Mouse (Mus musculus) cerebellum, adult (tissue): ENCODE results near the gene Ciz1.
"Not testable (repeated sequence)": the region's sequence is repeated elsewhere in the genome, so short reads cannot be mapped to it uniquely, and the experiment has no call there.

Source experiments
- ATAC-seq: cut with Nextera tagmentation; 2 replicates; pipeline ENCODE4 v1.9.2; 2017; ENCODE audit warnings: mild to moderate bottlenecking, moderate library complexity, mixed read lengths; ENCODE audit not compliant: insufficient number of reproducible peaks, low FRiP score, low TSS enrichment

The Ciz1 gene

DNA sequence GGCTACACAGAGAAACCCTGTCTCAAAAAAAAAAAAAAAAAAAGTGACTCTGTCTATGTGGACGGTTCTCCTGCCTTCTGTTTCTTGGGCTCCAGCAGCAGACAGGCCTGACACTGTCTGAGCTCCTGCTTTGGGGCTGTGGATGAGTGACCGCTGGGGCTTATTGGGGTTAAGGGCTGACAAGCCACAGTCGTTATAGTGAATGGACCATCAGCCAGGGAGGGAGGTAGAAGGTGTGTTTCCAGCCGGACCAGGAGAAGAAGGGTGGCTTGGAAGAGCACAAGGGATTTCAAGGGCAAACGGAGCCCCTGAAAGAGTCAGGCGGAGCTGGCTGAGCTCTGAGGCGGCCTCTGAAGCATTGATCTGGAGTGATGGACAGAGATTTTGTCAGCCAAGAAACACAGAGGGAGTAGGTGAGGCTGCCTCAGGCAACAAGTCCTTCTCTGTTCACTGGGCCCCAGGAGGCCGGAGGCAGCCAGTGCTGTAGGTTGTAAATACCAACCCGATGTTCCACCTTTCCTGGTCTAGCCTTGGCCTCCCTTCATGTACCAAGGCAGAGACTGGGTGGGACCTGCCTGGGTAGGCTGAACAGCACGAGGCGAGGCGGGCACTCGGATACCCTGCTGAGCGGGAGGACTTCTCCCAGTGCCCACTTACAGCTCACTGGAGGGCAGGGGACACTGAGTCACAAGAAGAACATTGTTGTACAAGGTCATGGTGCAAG lies 7.4 kb upstream of the Ciz1 start:
- ATAC-seq, result no peak

DNA sequence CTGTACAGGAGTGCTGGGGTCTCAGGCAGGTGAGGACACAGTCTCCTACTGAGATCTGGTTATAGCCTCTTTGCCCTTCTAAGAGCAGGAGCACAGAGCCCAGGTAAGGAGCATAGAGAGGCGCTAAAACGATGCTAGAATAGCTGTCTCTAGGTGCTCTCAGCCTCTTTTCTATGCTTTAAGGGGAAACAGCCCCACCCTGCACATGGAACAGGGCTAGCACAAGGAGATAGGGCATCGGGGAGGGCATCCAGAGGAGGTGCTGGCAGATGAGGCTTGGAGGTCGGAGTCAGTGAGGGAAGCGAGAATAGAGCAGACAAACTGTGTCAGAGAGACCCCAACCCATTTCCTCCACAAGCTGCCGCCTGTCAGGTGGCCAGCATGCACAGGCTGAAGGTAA lies 5.1 kb upstream of the Ciz1 start:
- ATAC-seq, result no peak

DNA sequence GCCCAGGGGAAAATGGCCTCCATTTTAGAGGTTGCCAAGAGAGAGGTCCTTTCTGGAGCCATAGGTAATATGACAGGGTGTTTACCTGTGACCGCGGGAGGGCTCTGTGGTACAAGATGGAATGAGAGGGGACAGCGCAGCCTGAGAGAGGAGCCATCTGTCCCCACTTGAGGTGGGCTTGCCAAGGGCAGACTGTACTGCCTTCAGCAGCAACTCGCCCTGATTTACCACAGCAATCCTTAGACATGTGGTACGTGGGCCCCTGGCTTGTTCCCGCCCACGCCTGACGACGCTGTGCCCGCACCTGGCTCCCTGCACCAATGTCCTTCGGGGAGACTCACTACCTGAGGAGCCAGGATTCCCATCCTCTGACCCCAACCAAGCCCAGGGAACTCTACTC lies 3.8 kb upstream of the Ciz1 start:
- no peak for ATAC-seq

DNA sequence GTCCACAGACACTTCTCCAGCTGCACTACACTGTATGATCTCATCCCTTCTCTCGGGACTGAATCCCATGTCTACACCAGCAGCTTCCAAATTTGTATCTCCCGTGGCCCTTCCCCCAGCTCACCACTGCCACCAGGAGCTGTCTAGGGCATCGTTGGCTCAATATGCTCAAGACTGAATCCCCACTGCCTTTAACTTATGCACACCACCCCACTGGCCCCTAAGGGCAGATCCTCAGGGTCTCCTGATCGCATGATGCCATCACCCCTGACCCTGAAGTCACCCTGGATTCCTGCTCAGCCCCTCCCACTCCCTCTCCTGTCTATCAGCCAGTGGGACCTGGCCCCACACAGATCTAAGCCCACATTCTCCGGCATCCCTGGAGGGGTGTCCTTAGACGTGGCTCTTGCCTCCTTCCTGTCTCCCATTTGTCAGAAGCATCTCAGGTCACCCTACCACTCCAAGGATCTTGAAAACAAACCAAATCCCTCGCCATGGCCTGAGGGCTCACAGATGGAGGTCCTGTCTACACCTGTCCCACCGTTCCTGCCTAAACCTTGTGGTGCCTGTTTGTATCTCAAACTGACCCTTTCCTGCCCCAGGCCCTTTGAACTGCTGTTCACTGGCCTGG lies 2.4 kb upstream of the Ciz1 start:
- ATAC-seq, result no peak

DNA sequence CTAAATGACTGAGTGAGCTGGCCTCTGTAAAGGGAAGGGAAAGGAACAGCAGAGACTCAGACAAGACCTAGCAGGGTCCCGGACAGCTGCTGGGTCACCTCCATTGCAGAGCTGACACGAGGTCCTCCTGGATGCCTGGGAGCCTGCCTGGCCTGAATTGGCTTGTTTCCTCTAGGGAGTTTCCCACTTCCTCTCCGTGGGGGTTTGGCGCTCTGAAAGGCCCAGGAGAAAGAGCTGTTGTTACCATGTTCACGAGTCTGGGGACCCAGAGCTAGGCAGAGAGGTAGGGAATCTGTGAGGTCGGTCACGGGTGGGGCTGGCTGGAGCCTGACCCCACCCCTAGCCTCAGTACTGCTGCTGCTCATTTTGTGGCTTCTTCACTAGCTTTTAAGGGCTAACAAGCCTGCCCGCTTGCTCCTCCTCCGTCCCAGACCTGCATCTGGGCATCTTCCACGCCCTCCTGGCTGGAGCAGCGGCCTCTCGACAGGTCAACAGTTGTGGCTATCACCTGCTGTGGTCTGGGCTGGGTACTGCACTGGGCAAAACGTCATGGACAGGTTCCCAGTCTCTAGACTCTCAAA lies 1.6 kb upstream of the Ciz1 start:
- ATAC-seq, result no peak

DNA sequence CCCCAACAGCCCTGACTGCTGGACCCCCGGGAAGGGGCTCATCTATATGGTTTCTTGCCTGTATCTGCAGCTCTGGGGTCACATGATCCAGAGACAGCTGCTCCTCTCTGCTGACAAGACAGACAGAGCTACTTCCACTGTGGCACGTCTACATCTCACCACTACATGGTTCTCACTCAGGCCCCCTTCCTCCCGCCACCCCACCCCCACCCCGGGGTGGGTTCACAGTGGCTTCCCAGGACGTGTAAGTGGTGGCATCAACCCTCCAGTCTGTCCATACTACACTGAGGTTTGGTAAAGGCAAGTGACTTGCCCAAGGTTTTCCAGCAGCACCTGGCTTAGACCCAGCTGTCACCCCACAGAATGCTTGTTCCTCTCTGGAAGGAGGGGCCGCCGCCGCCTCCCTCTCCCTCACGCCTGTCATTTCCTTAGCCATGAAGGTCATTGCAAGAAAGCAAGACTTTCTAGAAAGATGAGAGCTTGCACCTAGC lies 611 bp upstream of the Ciz1 start:
- no peak for ATAC-seq

DNA sequence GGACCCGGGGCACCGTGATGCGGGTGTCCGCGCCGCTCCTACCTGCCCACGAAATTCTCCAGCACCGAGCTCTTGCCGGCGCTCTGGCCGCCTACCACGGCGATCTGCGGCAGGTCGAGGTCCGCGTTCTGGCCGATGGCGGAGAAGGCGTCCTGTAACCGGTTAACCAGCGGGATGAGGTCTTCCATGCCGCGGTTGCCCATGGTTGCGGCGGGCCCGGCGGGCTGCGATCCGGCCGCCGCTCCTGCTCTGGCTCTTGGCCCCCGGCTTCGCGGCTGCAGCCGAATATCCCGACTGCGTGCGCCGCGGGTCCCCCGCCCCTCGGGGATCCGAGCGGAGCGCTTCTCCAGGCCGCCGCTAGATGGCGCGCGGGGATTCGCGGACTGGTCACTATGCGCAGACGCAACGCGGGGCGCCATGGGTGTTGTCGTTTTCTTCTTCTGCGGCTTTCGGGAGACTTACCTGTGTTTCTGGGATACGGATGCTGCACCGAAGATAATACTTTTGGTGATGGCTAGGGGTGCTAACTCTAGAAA lies 948 bp downstream of the Ciz1 start, which contains the start of gene Dnm1:
Gene Dnm1, minus strand, starts transcription at position 332 of the 536 bp plus-strand sequence.
- ATAC-seq, result peak; percentile 33; the same call in 1 of the 2 replicates

DNA sequence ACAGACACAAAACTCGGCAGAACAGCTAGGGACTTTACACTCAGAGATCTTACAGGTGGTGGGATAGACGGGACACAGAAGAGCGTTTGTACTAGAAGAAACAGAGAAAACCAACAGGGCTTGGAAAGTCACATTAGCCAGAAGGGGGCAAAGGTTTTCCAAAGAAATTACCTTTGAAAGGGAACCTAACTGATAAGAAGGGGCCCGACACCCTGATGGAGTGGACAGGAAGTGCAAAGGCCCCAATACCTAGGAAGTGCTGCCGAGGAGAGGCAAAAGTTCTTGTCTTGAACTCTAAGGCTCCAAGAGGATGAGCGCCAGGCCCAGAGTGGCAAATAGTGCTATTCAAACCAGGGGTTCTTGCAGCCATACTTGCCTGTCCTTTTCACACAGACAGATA lies 1.7 kb downstream of the Ciz1 start:
- no peak for ATAC-seq

DNA sequence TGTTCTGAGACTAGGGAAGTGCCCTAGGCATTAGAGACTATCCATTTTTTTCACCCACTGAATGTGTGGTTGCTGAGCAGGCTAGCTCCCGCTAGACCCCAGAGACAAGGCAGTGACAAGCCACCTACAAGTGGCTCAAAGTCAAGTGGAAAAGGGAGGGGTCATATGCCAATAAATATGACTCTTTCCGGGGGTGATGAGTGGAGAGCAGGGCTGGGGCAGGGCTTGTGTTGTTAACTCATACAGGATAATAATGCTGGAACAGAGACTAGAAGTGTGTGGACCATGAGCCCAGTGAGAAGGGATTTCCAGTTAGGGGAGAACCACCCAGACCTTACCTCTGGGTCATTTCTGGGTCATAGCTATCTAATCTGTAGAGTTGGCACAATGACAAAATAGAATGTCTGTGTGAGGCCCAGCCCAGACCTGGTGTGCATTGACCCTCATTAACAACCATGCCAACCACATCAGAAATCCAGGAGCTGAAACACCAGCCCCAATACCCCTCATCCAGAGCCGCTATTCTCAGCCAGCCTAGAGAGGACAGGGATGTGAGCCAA lies 2.3 kb downstream of the Ciz1 start:
- ATAC-seq, result no peak

DNA sequence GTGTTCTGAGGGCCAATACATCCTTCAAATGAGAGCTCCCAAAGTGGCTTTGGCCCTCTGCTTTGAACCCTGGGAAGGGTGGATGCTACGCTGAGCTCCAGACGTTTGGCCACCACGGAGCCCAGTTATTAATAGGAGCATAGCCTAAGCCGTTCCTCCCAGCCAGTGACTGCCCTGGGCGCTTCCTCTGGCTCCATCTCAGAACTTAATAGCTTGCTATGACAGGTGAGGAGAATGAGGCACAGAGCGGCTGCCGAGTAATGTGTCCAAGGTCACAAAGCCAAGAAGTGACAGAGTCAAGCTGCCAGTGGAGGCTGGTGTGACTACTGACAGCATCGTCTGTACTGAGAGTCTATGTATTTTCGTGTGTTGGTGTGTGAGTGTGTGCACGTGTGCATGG lies 4.1 kb downstream of the Ciz1 start:
- ATAC-seq, result no peak

DNA sequence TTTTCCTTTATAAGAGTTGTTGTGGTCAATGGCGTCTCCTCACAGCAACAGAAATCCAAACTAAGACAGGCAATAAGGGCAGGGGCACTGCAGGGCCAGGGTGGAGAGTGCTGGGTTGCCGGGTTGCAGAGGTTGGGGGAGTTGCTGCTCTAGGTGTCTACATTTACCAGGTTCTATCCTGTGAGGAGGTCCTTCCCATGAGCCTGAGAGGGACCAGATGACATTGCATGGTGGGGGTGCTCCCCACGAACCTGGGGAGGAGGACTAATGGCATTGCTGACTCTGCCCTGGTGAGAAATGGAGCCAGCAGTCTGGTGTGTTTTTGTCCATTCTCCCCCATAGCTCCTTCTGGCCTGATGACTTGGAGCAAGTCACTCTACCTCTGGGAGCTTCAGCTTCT lies 5.6 kb downstream of the Ciz1 start:
- ATAC-seq, result no peak

DNA sequence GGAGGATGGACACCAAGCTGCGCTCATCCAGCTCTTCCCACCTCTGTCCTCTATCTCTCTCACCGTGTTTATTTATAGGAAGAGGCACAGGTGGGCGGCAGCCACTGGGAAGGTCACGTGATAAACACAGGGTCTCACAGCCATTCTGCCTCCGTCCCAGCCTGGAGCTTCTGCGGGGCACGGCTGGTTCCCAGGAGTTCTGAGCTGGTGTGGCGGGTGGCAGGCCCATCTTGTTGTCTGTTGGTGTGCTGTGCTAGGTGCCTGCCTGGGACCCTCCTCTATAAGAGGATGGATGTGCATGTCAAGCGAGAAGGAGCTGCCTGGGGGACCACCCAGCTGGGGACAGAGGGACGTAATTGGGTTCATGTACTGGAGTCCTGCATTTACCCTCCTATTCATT lies 6.3 kb downstream of the Ciz1 start:
- ATAC-seq, result no peak

DNA sequence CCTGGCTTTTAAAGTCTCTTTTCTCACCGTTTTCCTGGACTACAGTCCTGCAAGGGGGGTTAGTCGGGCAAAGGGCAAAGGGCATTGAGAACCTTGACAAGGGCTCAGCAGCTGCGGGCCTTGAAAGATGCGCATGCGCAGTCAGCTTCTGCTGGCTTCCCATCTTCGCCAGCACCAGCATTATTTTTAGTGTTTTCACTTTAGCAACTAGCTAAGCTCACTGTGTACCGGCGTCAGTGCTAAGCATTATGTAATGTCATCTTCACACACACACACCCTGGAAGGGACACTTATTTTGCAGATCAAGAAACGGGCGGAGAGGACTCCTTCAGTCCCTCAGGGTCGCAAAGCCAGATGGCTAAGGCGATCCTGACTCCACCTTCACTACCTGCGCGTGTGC lies 8.6 kb downstream of the Ciz1 start:
- ATAC-seq, result peak; percentile 28; the same call in 1 of the 2 replicates

DNA sequence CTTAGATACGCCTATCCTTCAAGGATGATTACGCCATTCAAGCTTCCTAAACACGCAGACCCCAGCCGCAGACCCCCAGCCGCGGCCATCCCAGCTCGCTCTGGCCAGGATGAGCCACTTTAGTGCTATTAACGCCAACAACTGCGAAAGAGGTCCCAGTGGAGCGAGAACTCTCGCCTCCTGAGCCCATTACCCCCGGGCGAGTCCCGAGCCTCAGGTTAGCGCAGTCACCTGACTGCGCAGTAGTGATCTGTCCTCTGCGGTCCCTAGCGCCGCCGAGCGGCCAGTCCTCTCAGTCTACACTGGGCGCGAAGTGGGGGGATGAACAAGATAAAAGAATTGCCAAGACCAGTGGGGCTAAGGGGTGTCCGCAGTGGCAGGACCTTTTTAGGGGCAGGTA lies 9.3 kb downstream of the Ciz1 start:
- peak; percentile 67; the same call in 1 of the 2 replicates for ATAC-seq

DNA sequence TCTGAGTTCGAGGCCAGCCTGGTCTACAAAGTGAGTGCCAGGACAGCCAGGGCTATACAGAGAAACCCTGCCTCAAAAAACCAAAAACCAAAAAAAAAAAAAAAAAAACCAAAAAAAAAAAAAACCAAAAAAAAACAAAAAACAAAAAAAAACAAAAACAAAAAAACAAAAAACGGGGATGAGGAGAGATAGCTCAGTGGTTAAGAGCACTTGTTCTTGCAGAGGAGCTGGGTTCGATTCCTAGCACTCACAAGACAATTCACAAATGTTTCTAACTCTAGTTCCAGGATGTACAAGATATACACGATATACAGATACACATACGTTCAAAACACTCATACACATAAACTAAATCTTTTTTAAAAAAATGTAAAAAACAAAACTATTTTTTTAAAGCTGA lies 10.1 kb downstream of the Ciz1 start:
- not testable (repeated sequence) for ATAC-seq

DNA sequence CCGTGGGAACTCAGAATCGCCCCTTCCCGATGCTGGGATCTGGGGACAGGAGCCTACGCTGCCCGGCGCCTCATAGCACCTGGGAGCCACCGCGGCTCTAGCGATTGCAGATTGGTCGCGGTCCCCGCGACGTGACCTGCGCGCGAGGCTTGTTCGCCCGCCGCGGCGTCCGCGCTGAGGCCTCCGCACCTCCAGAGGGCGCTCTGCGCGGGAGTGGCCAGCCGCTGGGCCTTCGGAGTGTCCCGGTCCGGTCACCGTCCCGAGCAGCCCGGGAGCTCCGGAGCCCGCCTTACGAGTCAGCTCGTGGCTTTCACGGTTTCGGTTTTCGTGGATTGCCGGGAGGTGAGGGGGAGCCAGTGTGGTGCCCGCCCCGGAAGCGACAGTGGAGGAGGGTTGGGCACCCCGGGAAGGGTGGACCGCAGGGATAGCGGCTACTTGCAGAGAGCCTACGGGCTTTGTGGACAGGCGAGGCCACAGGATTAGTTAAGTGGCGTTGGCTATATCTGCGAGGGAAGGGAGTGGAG lies 10.8 kb downstream of the Ciz1 start:
- peak; percentile 65 for ATAC-seq

DNA sequence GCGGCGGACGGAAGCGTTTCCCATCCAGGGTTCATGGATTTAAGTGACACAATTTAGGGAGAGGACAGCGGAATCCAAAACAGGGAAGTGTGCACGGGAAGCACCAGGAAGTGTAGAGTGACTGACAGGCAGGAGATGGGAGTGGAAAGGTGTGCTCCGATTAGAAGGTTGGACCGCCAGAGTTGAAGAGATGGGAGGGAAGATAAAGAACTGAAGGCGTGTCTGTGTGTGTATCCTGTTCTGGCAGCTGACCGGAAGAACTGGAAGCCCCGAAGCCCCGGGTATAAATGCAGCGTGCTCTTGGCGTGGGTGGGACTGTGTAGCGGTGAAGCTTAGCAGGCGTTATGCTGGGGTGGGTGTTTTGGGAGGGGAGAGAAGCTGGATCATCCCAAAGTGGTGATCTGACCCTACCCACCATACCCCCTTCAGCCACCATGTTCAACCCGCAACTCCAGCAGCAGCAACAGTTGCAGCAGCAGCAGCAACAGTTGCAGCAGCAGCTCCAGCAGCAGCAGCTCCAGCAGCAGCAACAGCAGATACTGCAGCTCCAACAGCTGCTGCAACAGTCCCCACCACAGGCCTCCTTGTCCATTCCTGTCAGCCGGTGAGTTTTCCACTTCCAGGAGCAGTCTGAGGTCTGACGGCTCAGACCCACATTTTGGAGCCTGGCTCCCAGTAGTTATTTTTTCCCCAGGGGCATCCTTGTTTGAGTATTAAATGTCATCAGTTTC lies 11.4 kb downstream of the Ciz1 start:
- no peak for ATAC-seq

DNA sequence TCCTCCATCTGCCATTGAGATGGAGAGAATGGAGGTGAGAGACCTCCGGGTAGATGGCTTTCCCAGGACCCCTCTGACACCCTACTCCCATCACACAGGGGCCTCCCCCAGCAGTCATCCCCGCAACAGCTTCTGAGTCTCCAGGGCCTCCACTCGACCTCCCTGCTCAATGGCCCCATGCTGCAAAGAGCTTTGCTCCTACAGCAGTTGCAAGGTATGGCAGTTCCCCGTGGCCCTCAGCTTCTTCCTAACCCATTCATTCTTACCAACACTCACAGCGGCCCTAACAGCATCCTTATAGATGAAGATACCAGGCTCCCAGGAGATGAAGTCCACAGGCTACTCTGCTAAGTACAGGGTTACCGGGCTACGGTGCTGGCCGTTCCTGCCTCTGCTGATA lies 12.0 kb downstream of the Ciz1 start:
- no peak for ATAC-seq

DNA sequence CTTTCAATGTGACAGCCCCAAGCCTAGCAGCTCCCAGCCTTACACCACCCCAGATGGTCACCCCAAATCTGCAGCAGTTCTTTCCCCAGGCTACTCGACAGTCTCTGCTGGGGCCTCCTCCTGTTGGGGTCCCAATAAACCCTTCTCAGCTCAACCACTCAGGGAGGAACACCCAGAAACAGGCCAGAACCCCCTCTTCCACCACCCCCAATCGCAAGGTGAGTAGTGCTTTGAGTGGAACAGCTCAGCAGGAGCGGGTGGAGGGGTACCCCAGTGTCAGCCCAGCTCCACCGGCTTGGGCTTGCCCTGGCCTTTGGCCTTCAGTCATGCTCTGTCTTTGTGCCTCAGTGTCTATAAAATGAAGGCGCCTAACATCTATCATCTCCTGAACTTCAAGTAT lies 15.2 kb downstream of the Ciz1 start:
- ATAC-seq, result no peak

DNA sequence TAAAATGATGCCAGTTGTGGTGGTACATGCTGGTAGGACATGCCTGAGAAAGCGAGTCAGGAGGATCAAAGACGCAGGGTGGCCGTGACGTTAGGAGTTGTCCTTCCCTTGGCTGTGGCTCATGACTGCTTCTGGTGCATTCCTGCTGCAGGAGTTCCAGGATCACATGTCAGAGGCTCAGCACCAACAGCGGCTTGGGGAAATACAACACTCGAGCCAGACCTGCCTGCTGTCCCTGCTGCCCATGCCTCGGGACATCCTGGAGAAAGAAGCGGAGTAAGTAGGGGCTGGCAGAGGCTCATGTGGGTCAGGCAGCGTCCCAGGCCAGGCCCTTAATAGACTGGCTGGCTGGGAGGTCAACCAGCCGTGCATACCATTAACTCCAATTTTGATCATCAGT lies 22.1 kb downstream of the Ciz1 start:
- ATAC-seq, result no peak
